Mouse (Mus musculus) testis, adult 2 months (tissue): ENCODE measurements around the gene Tigd2.

Experiments
- CTCF ChIP-seq: fragments of 200-500 bp; IDR thresholded peaks from 2 replicates; pipeline ENCODE4 v1.5.1; 2012; ENCODE audit warnings: low read depth, mild to moderate bottlenecking, inconsistent platforms, low read length, moderate library complexity; ENCODE audit not compliant: control insufficient read depth, insufficient read depth, insufficient replicate concordance
- POLR2A ChIP-seq: fragments of 200-500 bp; IDR thresholded peaks from 2 replicates; pipeline ENCODE4 v1.6.1; 2012; ENCODE audit warnings: low read depth, mild to moderate bottlenecking, inconsistent platforms, low read length, moderate library complexity; ENCODE audit not compliant: control insufficient read depth

DNA sequence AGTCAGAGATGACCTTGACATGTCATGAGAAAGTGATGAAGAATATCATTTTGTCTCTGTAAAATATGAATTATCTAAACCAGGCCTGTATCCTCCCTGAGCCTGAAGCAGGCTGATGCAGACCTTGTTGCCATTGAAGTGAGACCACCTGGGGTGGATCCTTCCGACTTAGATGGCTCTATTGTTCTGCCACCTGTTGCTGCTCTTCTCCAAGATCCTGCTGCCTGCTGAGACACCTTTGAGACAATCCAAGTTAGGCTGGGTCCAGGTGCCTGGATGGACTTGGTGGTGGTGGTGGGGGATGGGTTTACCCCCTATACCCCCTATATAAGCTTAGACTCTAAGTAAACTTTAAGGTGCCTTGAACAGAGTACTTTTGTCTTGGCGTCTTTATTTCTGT lies 39.7 kb upstream of the Tigd2 start:
- TF ChIP-seq POLR2A = no peak
- TF ChIP-seq CTCF = no peak
